Mouse (Mus musculus) stomach, embryonic 14.5 days (tissue): ENCODE measurements around the gene Klhl2. TPM values are rescaled to one million over a fixed set of nuclear protein-coding genes. Genes with fewer than 3 reads are reported as not detected.
A peak's percentile ranks its signal among the peaks of the same experiment; 100 is the strongest.

Experiments
- ATAC-seq: fragments of 200-750 bp; cut with Nextera tagmentation; 2 replicates; pipeline ENCODE4 v1.8.0; 2017; ENCODE audit warnings: low read depth, moderate TSS enrichment; ENCODE audit not compliant: insufficient number of reproducible peaks, insufficient read depth, low FRiP score
- H3K27ac ChIP-seq: fragments of 300-500 bp; sonication (generic); 2 replicates; pipeline ENCODE4 v1.5.1; 2014; ENCODE audit warnings: mild to moderate bottlenecking, low read length, moderate library complexity, mixed read lengths
- H3K27me3 ChIP-seq: fragments of 300-500 bp; sonication (generic); 2 replicates; pipeline ENCODE4 v1.6.1; 2014; ENCODE audit warnings: low read length, control low read depth, mixed read lengths; ENCODE audit not compliant: control insufficient read depth, insufficient read depth
- H3K36me3 ChIP-seq: fragments of 300-500 bp; sonication (generic); 2 replicates; pipeline ENCODE4 v1.6.1; 2014; ENCODE audit warnings: mild to moderate bottlenecking, control low read depth, low read length, moderate library complexity, mixed read lengths; ENCODE audit not compliant: control insufficient read depth, insufficient read depth
- H3K4me1 ChIP-seq: fragments of 300-500 bp; sonication (generic); 2 replicates; pipeline ENCODE4 v1.6.1; 2014; ENCODE audit warnings: low read length, control low read depth, mixed read lengths; ENCODE audit not compliant: control insufficient read depth, insufficient read depth
- H3K4me2 ChIP-seq: fragments of 300-500 bp; sonication (generic); replicated peaks from 2 replicates; pipeline ENCODE4 v1.6.1; 2014; ENCODE audit warnings: low read depth, low read length, control low read depth
- H3K4me3 ChIP-seq: fragments of 300-500 bp; sonication (generic); 2 replicates; pipeline ENCODE4 v1.5.1; 2014; ENCODE audit warnings: low read depth, low read length, control low read depth
- H3K9ac ChIP-seq: fragments of 300-500 bp; sonication (generic); replicated peaks from 2 replicates; pipeline ENCODE4 v1.6.1; 2014; ENCODE audit warnings: low read depth, mild to moderate bottlenecking, control low read depth, low read length, moderate library complexity, mixed read lengths
- H3K9me3 ChIP-seq: fragments of 300-500 bp; sonication (generic); 2 replicates; pipeline ENCODE4 v1.6.1; 2016; ENCODE audit warnings: low read depth, low read length, control low read depth; ENCODE audit not compliant: control insufficient read depth
- WGBS: fragments of 180-500 bp; shearing (Covaris S2); extraction: QIAGEN DNeasy Blood & Tissue Kit; methylation state at CpG from one replicate; pipeline ENCODE4 v1.1.7; 2014; 5-methylcytosine and 5-hydroxymethylcytosine counted together
- polyA plus RNA-seq: library from polyadenylated mRNA; unstranded; fragments of >200 nt; fragmentation: Nextera tagmentation; extraction: Ambion mirVana; gene quantifications from 2 replicates; pipeline ENCODE4 v1.2.1, GENCODE M21; 2014

Klhl2 gene
- polyA plus RNA-seq, 1 experiment from 2014 or later: 8.1 TPM

DNA sequence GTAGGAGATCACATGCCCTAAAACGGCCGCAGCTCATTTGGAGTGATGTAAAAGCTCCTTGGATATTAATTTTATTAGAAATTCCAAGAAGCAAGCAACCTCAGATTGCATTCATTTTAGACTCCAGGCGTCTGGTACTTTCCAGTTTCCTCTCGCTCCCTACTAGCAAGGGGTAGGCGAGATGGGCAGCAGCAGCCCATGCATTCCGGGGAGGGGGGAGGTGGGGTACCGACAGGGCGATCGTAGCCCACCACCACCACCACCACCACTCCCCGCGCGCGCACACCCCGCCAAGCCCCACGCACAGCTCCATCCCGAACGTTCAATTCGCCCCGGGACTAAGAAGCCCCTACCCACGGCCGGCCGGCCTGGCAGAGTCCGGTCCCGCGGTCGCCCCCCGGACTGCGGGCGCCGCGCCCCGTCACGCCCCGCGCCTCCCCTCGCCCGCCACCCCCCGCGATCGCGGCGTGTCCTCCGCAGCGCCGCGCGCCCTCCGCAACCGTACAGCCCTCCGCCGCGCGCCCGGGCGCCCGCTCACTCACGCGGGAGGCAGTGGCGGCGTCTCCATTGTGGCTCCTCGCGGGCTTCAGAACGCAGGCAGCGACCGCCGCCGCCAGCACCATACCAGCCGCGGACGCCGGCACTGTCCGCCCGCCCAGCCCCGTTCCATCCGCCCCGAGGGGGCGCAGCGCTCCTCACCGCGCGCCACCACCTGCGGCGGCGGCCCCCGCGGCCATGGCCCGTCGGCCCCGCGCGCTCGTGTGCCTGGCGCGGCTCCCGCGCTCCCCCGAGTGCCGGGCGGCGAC is 523 bp downstream of the Klhl2 start:
- peak overlapping the region; percentile 58 for H3K27ac ChIP-seq
- WGBS: under 1% methylated on average over 89 of the region's 100 CpGs
- peak; percentile 87 for ATAC-seq

DNA sequence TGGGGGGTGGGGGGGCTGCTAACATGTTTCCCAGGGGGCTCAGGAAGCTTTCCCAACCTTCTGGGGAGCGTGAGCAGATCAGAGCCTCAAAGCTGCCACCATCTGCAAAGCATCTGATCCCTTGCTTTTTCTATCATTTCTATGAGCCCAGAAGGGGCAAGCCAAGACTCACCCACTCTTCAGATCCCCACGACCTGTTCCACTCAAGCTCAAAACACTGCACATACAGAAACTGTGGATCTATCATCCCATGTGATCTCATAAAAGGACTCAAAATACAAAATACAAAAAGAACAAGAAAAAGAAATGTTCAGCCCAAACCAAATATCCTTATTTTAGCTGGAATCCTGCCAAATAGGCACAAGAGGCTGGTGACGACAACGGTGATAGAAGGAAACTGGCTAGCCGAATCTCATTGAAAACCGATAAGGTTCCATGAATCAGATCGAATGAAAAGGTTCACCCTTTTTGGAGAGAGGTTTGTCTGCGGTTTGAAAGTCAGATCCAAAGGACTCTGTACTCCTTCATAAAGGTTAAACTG is 1.5 kb downstream of the Klhl2 start:
- no peak overlapping the region for H3K9ac ChIP-seq
- H3K4me3 ChIP-seq: peak overlapping the region; percentile 72
- no peaks in the 10 kb centered on the region for H3K4me1 ChIP-seq
- H3K9me3 ChIP-seq: no peaks in the 10 kb centered on the region
- 17% methylated on average over 8 of the region's 8 CpGs for WGBS
- H3K36me3 ChIP-seq: no peaks in the 10 kb centered on the region
- peak overlapping the region; percentile 66 for H3K4me2 ChIP-seq
- H3K27me3 ChIP-seq: no peaks in the 10 kb centered on the region
- H3K27ac ChIP-seq: no peak overlapping the region
- ATAC-seq: no peak

More for the DNA sequence above, 523 bp downstream of the Klhl2 start:
- Histone ChIP-seq H3K27me3 (no peaks in the 10 kb centered on the region), H3K9me3 (no peaks in the 10 kb centered on the region), H3K36me3 (no peaks in the 10 kb centered on the region), H3K4me2 (peak overlapping the region; percentile 66), H3K9ac (peak overlapping the region; percentile 87), H3K4me1 (no peaks in the 10 kb centered on the region), H3K4me3 (peak overlapping the region; percentile 72)

DNA sequence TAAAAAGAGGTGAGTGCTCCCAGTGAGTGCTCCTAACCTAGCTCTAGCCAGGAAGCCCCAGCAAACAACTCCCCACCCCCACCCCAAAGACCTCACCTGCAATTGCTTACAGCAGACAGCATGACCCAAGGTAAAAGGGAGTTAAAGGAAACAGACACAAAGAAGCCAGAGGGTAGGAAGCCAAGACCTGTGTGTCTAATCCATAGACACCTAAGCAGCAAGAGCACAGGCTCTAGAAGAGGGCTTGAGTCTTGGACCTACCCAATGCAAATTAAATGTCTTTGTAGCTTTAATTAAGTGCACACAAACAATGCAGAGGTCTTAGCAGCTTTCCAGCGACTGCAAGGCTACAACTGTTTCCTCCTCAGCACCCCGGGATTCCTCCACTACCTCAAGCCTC is 2.2 kb downstream of the Klhl2 start:
- Histone ChIP-seq H3K9me3 (no peaks in the 10 kb centered on the region), H3K36me3 (no peaks in the 10 kb centered on the region), H3K4me2 (no peak overlapping the region), H3K4me3 (no peak overlapping the region), H3K27ac (no peak overlapping the region), H3K27me3 (no peaks in the 10 kb centered on the region), H3K9ac (no peak overlapping the region), H3K4me1 (no peaks in the 10 kb centered on the region)
- no peak for ATAC-seq
- WGBS: 30% methylated on average over 2 of the region's 2 CpGs

DNA sequence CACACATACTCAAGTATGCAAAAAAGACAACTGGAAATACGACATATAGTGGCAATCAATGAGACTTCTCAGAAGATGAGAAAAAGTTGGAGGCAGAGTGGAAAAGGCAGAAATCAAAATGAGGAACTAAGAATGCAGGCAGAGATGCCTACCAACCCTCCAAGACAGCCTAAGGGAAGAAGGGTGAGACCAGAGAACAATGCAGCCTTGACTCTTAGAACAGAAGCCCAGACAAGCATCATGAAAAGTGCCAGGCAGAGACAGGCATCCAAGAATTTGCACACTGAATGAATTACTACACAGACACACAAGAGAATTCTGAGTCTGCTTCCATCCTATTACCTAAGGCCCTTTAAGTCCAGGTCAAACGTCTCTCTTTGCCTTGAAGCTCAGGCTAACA is 2.6 kb downstream of the Klhl2 start:
- ATAC-seq: no peak
- H3K4me1 ChIP-seq: peaks cover 2% of the 10 kb centered on the region; the same call in 1 of the 2 replicates
- no peaks in the 10 kb centered on the region for H3K36me3 ChIP-seq
- no peak overlapping the region for H3K27ac ChIP-seq
- H3K27me3 ChIP-seq: no peaks in the 10 kb centered on the region
- WGBS: 48% methylated on average over 2 of the region's 2 CpGs
- H3K9ac ChIP-seq: no peak overlapping the region
- no peak overlapping the region for H3K4me3 ChIP-seq
- no peaks in the 10 kb centered on the region for H3K9me3 ChIP-seq
- no peak overlapping the region for H3K4me2 ChIP-seq

DNA sequence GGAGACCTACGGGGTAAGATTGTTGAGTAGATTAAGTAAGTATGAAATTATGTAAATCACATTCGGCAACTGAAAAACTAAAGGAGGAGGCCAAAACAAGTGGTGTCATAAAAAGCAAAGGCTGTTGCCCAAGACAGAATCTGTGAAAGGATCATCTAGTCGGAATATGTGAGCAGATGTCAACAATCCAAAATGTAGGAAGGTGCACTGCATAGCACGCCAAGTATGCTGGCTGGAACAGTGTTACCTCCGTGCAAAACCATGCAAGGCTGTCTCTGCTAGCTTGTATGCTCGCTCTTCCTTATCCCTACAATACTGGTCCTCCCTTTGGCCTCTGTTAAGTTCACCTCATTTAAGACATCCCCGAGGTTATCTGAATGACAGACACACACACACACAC is 4.5 kb downstream of the Klhl2 start:
- 84% methylated on average over 7 of the region's 7 CpGs for WGBS
- no peaks in the 10 kb centered on the region for H3K27me3 ChIP-seq
- H3K4me3 ChIP-seq: no peak overlapping the region
- no peaks in the 10 kb centered on the region for H3K36me3 ChIP-seq
- H3K9me3 ChIP-seq: no peaks in the 10 kb centered on the region
- no peak overlapping the region for H3K27ac ChIP-seq
- ATAC-seq: no peak
- H3K4me1 ChIP-seq: peaks cover 6% of the 10 kb centered on the region; the same call in 1 of the 2 replicates
- no peak overlapping the region for H3K4me2 ChIP-seq
- H3K9ac ChIP-seq: no peak overlapping the region

DNA sequence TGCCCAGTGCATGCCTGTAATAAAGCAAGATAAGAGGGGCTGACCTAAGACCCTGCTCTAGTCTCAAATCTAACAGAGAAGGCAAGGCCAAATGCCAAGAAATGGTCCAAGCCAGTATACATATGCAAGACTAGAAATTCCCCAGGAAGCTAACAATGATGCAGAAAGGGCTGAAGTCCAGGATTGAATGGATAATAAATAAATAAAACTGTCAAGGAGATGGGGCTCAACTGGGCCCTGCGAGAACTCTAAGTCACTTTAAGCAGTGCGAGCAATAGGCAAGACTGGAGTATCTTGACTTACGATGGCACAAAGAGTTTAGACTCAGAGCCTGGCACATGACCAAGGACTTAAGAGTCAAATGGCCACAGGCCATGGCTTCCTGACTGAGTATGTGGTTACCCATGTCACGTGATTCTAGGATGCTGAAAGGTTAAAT is 5.8 kb downstream of the Klhl2 start:
- 82% methylated on average over 4 of the region's 4 CpGs for WGBS
- Histone ChIP-seq H3K4me2 (no peak overlapping the region), H3K9ac (no peak overlapping the region), H3K9me3 (no peaks in the 10 kb centered on the region), H3K27me3 (no peaks in the 10 kb centered on the region), H3K4me3 (no peak overlapping the region), H3K27ac (no peak overlapping the region), H3K36me3 (no peaks in the 10 kb centered on the region), H3K4me1 (peaks cover 6% of the 10 kb centered on the region; the same call in 1 of the 2 replicates)
- no peak for ATAC-seq

DNA sequence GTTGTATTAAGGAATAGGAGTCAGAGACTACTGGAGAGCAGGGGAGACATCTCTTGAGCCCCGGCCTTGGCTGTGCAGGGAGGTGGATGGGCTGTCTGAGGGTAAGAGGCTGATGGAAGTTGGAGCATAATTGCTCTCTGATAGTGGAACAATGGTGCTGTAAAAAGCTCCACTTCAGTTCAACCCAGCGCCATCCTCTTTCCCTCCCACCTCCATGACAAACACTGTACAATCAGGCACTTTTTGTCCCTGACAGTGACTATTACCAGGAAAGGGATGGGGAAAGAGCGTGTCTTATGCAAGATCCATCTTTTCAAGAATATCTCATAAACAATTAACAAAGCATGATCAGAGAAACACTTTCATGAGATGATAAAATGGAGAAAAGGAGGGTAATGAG is 6.6 kb downstream of the Klhl2 start:
- Histone ChIP-seq H3K36me3 (no peaks in the 10 kb centered on the region), H3K27me3 (no peaks in the 10 kb centered on the region), H3K9me3 (no peaks in the 10 kb centered on the region), H3K4me2 (no peak overlapping the region), H3K4me3 (no peak overlapping the region), H3K9ac (no peak overlapping the region), H3K4me1 (peaks cover 6% of the 10 kb centered on the region; the same call in 1 of the 2 replicates), H3K27ac (no peak overlapping the region)
- no peak for ATAC-seq
- WGBS: 79% methylated on average over 3 of the region's 3 CpGs

DNA sequence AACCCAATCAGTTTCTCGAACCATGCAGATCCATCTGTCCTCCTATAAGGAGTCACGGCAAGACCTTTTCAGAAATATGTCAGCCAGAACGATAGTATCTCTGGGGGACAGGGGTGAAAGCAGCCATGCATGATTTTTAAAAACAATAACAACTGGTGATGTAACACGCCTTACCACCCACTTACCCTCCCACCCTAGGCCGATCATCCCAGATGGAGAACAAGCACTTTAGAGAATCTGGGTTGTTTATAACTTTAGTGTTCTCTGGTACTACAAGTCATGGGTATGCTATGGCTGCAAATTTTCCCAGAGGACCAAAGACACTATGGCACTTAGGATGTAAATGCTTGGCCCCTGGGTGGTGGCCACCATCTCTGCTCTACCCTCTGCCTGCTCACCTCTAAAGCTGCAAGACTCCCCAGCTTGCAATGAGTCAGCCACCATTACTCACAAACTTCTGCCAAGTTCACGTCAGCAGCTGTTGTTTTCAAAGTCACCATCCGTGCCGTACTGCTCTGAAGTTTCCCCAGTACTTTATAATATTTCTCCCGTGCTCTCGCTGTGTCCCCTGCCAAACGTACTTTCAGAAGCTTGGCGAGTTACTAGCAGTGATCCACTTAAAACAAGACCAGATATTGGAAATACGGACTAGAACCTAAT is 7.9 kb downstream of the Klhl2 start:
- no peak overlapping the region for H3K4me3 ChIP-seq
- no peak; the same call in 1 of the 2 replicates for ATAC-seq
- H3K27ac ChIP-seq: no peak overlapping the region
- peaks cover 6% of the 10 kb centered on the region; the same call in 1 of the 2 replicates for H3K4me1 ChIP-seq
- 66% methylated on average over 13 of the region's 13 CpGs for WGBS
- no peak overlapping the region for H3K4me2 ChIP-seq
- no peaks in the 10 kb centered on the region for H3K36me3 ChIP-seq
- H3K27me3 ChIP-seq: no peaks in the 10 kb centered on the region
- no peak overlapping the region for H3K9ac ChIP-seq
- H3K9me3 ChIP-seq: no peaks in the 10 kb centered on the region
